Mouse (Mus musculus): ENCODE results near the gene C1galt1. TPM values are rescaled to one million over a fixed set of nuclear protein-coding genes. Genes with fewer than 3 reads are reported as not detected.

Gene C1galt1
- 4.1 and 4.6 TPM in 2 replicates for polyA plus RNA-seq (2015; fragmentation: Nextera tagmentation; extraction: Ambion mirVana)

GRCm38 (mm10) chr6:7844802-7845679, at the start of gene C1galt1:
Gene C1galt1 (plus strand): TSS chr6:7844842.
- Histone ChIP-seq H3K27ac (ENCODE audit: low read length) (peak within 1 kb of the TSS; percentile 97), H3K9me3 (ENCODE audit: control insufficient read depth, low read length) (no peaks in the 10 kb centered on the region), H3K27me3 (ENCODE audit: control insufficient read depth, insufficient read depth, low read depth, low read length) (no peaks in the 10 kb centered on the region), H3K4me2 (ENCODE audit: low read depth, low read length) (peak within 1 kb of the TSS; percentile 66), H3K9ac (ENCODE audit: low read length) (peak within 1 kb of the TSS; percentile 95), H3K4me3 (ENCODE audit: low read length) (peak within 1 kb of the TSS; percentile 89), H3K36me3 (ENCODE audit: control insufficient read depth, insufficient read depth, low read length) (no peaks in the 10 kb centered on the region), H3K4me1 (replicated peaks; ENCODE audit: control insufficient read depth, insufficient read depth, low read length) (peaks cover 7% of the 10 kb centered on the region)
- ATAC-seq (ENCODE audit: low read depth) = peak; percentile 78
- 0% methylated on average over 53 of the region's 93 CpGs for WGBS

DNA sequence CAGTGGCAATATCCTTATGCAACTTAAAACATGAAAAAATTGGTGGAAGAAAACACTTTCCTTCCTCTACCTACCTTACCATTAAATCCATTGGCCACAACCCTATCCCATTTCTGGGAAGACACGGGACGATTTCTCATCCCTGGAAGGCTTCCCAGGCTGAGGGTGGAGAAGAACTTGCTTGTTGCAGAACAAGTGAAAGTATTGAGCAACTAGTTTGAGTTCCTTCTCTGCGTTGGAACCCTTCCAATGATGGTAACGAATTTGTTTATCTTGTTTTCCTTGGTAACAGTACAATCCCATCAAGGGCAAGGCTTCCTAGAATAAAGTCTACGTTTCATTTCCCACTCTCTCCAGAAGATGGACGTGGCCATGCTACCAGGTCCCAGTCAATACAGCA, 44.7 kb upstream of the C1galt1 start:
- H3K36me3 ChIP-seq (ENCODE audit: control insufficient read depth, insufficient read depth, low read length) = no peaks in the 10 kb centered on the region
- H3K27ac ChIP-seq (ENCODE audit: low read length) = no peak overlapping the region
- H3K9me3 ChIP-seq (ENCODE audit: control insufficient read depth, low read length) = no peaks in the 10 kb centered on the region
- ATAC-seq (ENCODE audit: low read depth) = no peak
- no peak overlapping the region for H3K9ac ChIP-seq (ENCODE audit: low read length)
- 53% methylated on average over 6 of the region's 6 CpGs for WGBS
- no peaks in the 10 kb centered on the region for H3K27me3 ChIP-seq (ENCODE audit: control insufficient read depth, insufficient read depth, low read depth, low read length)
- H3K4me1 ChIP-seq (replicated peaks; ENCODE audit: control insufficient read depth, insufficient read depth, low read length) = 0 out of 2 replicates have a peak, but pooled peaks cover 2% of the 10 kb centered on the region
- H3K4me3 ChIP-seq (ENCODE audit: low read length) = no peak overlapping the region
- no peak overlapping the region for H3K4me2 ChIP-seq (ENCODE audit: low read depth, low read length)

DNA sequence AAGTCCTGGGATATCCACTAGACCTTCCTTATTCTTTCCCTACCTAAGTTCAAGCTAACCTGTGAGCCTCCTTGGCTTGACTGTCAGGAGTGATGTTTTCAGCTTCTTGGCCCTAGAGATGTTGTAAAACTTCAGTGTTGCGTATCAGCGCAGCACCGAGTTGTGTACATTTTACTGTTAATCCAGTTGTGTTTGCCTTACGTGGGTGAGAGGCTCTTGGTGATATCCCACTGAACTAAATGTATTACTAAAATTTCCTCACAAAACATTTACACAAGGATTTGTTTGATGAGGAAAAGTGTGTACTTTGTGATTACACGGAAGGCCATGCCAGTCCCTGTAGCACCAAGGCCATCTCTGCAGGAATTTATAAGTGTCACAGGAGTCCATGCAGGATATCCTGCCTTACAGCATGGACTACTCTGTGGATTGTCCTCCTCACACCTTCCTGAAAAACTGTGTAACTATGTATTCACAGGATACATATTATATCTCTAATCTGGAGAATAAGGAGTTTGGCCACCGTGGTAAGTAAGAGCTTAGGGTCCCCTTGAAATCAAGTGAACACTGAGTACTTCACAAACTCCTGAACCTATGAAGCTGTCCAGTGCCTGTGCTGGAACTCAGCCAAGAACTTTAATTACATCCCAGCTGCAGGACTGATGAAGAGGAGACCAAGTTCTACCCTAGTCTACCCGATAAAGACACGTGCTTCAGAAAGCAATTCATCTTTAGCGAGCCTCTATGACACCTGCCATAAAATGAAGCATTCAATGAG, 40.7 kb upstream of the C1galt1 start:
- no peaks in the 10 kb centered on the region for H3K36me3 ChIP-seq (ENCODE audit: control insufficient read depth, insufficient read depth, low read length)
- no peak overlapping the region for H3K9ac ChIP-seq (ENCODE audit: low read length)
- no peak overlapping the region for H3K4me3 ChIP-seq (ENCODE audit: low read length)
- peak overlapping the region; percentile 20 for H3K27ac ChIP-seq (ENCODE audit: low read length)
- peak; percentile 84 for ATAC-seq (ENCODE audit: low read depth)
- H3K4me2 ChIP-seq (ENCODE audit: low read depth, low read length) = no peak overlapping the region
- no peaks in the 10 kb centered on the region for H3K9me3 ChIP-seq (ENCODE audit: control insufficient read depth, low read length)
- 51% methylated on average over 9 of the region's 9 CpGs for WGBS
- no peaks in the 10 kb centered on the region for H3K27me3 ChIP-seq (ENCODE audit: control insufficient read depth, insufficient read depth, low read depth, low read length)
- H3K4me1 ChIP-seq (replicated peaks; ENCODE audit: control insufficient read depth, insufficient read depth, low read length) = 0 out of 2 replicates have a peak, but pooled peaks cover 2% of the 10 kb centered on the region

GRCm38 (mm10) chr6:7814146-7814545, 30.5 kb upstream of the C1galt1 start:
- H3K4me3 ChIP-seq (ENCODE audit: low read length) = no peak overlapping the region
- H3K9ac ChIP-seq (ENCODE audit: low read length) = no peak overlapping the region
- H3K27me3 ChIP-seq (ENCODE audit: control insufficient read depth, insufficient read depth, low read depth, low read length) = no peaks in the 10 kb centered on the region
- no peaks in the 10 kb centered on the region for H3K9me3 ChIP-seq (ENCODE audit: control insufficient read depth, low read length)
- ATAC-seq (ENCODE audit: low read depth) = no peak
- H3K36me3 ChIP-seq (ENCODE audit: control insufficient read depth, insufficient read depth, low read length) = no peaks in the 10 kb centered on the region
- H3K4me2 ChIP-seq (ENCODE audit: low read depth, low read length) = no peak overlapping the region
- no peak overlapping the region for H3K27ac ChIP-seq (ENCODE audit: low read length)
- H3K4me1 ChIP-seq (replicated peaks; ENCODE audit: control insufficient read depth, insufficient read depth, low read length) = no peaks in the 10 kb centered on the region
- 17% methylated on average over 2 of the region's 2 CpGs for WGBS

DNA sequence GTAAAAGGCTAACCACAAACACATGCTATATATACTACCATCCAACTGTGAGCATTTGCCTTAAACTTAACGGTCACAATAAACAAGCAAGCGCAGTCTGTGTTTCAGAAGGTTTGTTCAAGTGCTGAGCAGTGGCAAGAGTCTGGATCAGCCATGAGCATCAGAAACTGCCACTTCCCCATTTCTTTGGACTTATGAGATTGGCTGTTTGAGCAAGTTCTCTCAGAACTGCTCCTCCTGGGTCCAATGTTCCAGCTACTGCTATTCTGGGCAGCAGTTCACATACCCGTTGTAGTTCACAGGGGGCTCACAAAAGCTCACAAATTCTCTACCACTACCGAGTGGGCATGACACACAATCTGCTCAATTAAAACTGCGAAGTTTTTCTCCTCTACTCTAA, 28.4 kb upstream of the C1galt1 start:
- 81% methylated on average over 5 of the region's 5 CpGs for WGBS

DNA sequence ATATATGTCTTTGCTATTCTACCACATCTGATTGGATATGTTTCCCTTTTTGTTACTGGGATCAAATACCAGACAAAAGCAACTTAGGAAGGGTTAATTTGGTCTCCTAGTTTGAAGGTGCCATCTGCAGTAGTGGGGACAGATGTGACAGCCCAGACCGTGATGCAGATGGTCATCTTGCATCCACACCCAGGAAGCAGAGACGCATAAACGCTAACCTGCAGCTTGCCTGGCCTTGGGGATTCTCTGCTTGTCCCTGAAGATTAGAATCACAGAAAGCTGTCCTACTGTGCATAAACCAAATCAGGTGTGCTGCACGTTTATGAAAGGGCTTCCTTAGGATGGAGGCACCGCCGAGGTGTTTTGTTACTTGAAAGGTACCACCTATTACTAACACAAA, 22.0 kb upstream of the C1galt1 start:
- 57% methylated on average over 6 of the region's 6 CpGs for WGBS
- no peak for ATAC-seq (ENCODE audit: low read depth)

More for the DNA sequence above, 28.4 kb upstream of the C1galt1 start:
- Histone ChIP-seq H3K9me3 (ENCODE audit: control insufficient read depth, low read length) (no peaks in the 10 kb centered on the region), H3K9ac (ENCODE audit: low read length) (no peak overlapping the region), H3K4me3 (ENCODE audit: low read length) (no peak overlapping the region), H3K27me3 (ENCODE audit: control insufficient read depth, insufficient read depth, low read depth, low read length) (no peaks in the 10 kb centered on the region), H3K4me2 (ENCODE audit: low read depth, low read length) (no peak overlapping the region), H3K4me1 (replicated peaks; ENCODE audit: control insufficient read depth, insufficient read depth, low read length) (no peaks in the 10 kb centered on the region), H3K27ac (ENCODE audit: low read length) (no peak overlapping the region), H3K36me3 (ENCODE audit: control insufficient read depth, insufficient read depth, low read length) (no peaks in the 10 kb centered on the region)
- no peak for ATAC-seq (ENCODE audit: low read depth)

DNA sequence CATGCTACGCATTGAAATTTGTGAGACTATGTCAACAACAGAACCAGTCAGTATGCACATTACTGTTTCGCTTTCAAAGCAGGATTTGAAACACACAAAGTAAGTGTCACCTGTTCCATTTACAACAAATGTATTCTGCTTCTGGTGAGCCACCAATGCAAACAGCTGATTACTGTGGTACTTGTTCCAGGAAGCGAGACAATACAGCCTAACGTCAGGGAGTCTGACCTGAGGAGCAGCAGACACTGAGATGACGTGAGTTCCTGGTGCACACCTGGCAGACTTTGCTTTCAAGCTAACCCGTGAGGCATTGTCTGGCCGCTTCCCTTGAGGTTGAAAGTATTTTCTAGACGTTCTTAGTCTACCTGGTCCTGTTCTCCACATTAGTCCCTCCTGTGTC, 13.8 kb upstream of the C1galt1 start:
- Histone ChIP-seq H3K9ac (ENCODE audit: low read length) (no peak overlapping the region), H3K4me3 (ENCODE audit: low read length) (no peak overlapping the region), H3K27me3 (ENCODE audit: control insufficient read depth, insufficient read depth, low read depth, low read length) (no peaks in the 10 kb centered on the region), H3K9me3 (ENCODE audit: control insufficient read depth, low read length) (no peaks in the 10 kb centered on the region), H3K4me1 (replicated peaks; ENCODE audit: control insufficient read depth, insufficient read depth, low read length) (no peaks in the 10 kb centered on the region), H3K27ac (ENCODE audit: low read length) (no peak overlapping the region), H3K36me3 (ENCODE audit: control insufficient read depth, insufficient read depth, low read length) (no peaks in the 10 kb centered on the region), H3K4me2 (ENCODE audit: low read depth, low read length) (no peak overlapping the region)
- no peak for ATAC-seq (ENCODE audit: low read depth)
- 68% methylated on average over 8 of the region's 8 CpGs for WGBS

More for the DNA sequence above, 22.0 kb upstream of the C1galt1 start:
- no peak overlapping the region for H3K9ac ChIP-seq (ENCODE audit: low read length)
- no peak overlapping the region for H3K4me3 ChIP-seq (ENCODE audit: low read length)
- H3K4me1 ChIP-seq (replicated peaks; ENCODE audit: control insufficient read depth, insufficient read depth, low read length) = no peaks in the 10 kb centered on the region
- no peaks in the 10 kb centered on the region for H3K36me3 ChIP-seq (ENCODE audit: control insufficient read depth, insufficient read depth, low read length)
- H3K9me3 ChIP-seq (ENCODE audit: control insufficient read depth, low read length) = no peaks in the 10 kb centered on the region
- no peak overlapping the region for H3K4me2 ChIP-seq (ENCODE audit: low read depth, low read length)
- H3K27ac ChIP-seq (ENCODE audit: low read length) = no peak overlapping the region
- no peaks in the 10 kb centered on the region for H3K27me3 ChIP-seq (ENCODE audit: control insufficient read depth, insufficient read depth, low read depth, low read length)

DNA sequence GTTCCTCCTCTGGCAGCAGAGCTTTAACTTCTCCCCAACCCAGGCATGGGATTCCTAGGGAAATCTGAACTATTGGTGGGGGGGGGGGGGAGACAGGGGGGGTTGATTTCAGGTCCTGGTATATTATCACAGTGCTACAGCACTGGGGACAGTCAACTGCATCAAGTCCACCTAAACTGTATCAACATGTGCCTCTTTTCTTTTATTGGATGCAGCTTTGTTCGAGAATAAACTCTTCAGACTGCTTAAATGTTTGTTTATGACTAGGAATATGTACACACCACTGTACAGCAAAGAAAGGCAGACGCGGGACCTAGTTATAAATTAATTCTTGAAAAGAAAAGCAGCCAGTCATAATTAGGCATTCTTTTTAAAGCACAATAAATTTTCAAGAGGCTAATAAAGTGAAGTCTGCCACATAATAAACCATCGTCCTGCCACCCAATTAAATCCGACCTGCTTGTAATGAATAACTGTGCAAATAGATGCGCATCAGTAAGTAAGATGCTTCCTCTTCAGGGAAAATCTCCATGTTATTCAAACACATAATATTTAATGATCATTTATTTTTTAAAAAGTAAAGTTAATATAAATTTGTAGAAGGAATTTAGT, 12.0 kb upstream of the C1galt1 start:
- Histone ChIP-seq H3K27me3 (ENCODE audit: control insufficient read depth, insufficient read depth, low read depth, low read length) (no peaks in the 10 kb centered on the region), H3K36me3 (ENCODE audit: control insufficient read depth, insufficient read depth, low read length) (no peaks in the 10 kb centered on the region), H3K4me3 (ENCODE audit: low read length) (no peak overlapping the region), H3K4me1 (replicated peaks; ENCODE audit: control insufficient read depth, insufficient read depth, low read length) (no peaks in the 10 kb centered on the region), H3K4me2 (ENCODE audit: low read depth, low read length) (no peak overlapping the region), H3K9me3 (ENCODE audit: control insufficient read depth, low read length) (no peaks in the 10 kb centered on the region), H3K27ac (ENCODE audit: low read length) (no peak overlapping the region), H3K9ac (ENCODE audit: low read length) (no peak overlapping the region)
- no peak for ATAC-seq (ENCODE audit: low read depth)
- 47% methylated on average over 6 of the region's 6 CpGs for WGBS

Measured in lung, embryonic 16.5 days (tissue).